ENCODE assay signal across 9 mouse cellular contexts in the genomic region with DNA sequence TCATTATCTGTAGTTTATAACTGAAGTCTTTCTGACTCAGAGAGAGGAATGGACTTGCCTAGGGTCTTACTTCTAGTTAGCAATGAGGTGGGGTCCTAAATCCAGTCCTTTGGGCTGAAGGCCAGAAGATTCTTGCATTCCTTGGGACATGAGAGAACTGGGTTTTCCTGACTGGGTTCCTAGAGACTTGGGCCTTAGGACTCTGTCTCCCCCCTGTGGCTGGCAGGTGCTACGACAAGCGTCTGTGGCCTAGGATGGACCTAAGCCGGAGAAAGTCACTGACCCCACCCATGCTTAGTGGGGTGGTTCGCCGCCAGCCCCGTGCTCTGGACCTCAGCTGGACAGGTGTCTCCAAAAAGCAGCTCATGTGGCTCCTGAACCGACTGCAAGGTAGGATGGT. TPM values are rescaled to one million over a fixed set of nuclear protein-coding genes. Genes with fewer than 3 reads are reported as not detected.
DNase-seq lines count a peak whose midpoint lies in the region; ATAC-seq and TF ChIP-seq lines count a peak whose summit lies in the region.
"Had no signal": no experiment of that assay in that cellular context is flagged by ENCODE, and none has a peak within 500 bp of the region (broad histone marks: within the 10 kb centered on the region; RNA-seq: fewer than 3 reads in every experiment).

No protein-coding gene starts in this region.

- peak; percentile 78 to 85 for DNase-seq in heart, adult 18-20 months
- no peak for DNase-seq in heart, postnatal 25 days (ENCODE audit: low spot score)
- DNase-seq in kidney, adult 18-20 months: peak; percentile 74
- peak; percentile 53 to 61 for DNase-seq in spleen, postnatal 36 days (ENCODE audit: low spot score in 2 of 2)

- H3K4me2 ChIP-seq in lung, embryonic 15.5 days: no peak overlapping the region
- H3K4me2 ChIP-seq: midbrain, embryonic 12.5 days had no signal

- H3K79me3 ChIP-seq in C2C12 (ENCODE audit: low read depth): no peaks in the 10 kb centered on the region

- no peak overlapping the region for H3K4me3 ChIP-seq in C2C12 (ENCODE audit: insufficient read depth, poor library complexity, severe bottlenecking)
- H3K4me3 ChIP-seq in bone marrow, adult 2 months (replicated peaks; ENCODE audit: control insufficient read depth, low read depth, low read length): no peak overlapping the region
- H3K4me3 ChIP-seq in lung, embryonic 15.5 days: no peak overlapping the region
- H3K4me3 ChIP-seq: midbrain, embryonic 12.5 days had no signal

- H3K27me3 ChIP-seq in C2C12 (ENCODE audit: control insufficient read depth, insufficient read depth, insufficient read length): no peaks in the 10 kb centered on the region
- H3K27me3 ChIP-seq in lung, embryonic 15.5 days: no peaks in the 10 kb centered on the region
- H3K27me3 ChIP-seq: midbrain, embryonic 12.5 days had no signal

- H3ac ChIP-seq in C2C12 (ENCODE audit: control insufficient read depth, insufficient read length, low read depth): no peak overlapping the region

- peaks cover 1% of the 10 kb centered on the region; the same call in 1 of the 2 replicates for H3K4me1 ChIP-seq in bone marrow, adult 2 months (ENCODE audit: control insufficient read depth, insufficient read depth, low read length)
- H3K4me1 ChIP-seq in lung, embryonic 15.5 days: 0 out of 2 replicates have a peak, but pooled peaks cover 3% of the 10 kb centered on the region

- H3K9me3 ChIP-seq in lung, embryonic 15.5 days: no peaks in the 10 kb centered on the region
- H3K9me3 ChIP-seq: midbrain, embryonic 12.5 days had no signal

- no peak overlapping the region for H3K27ac ChIP-seq in bone marrow, adult 2 months (ENCODE audit: control insufficient read depth, insufficient read depth, low read depth, low read length, poor library complexity)
- no peak overlapping the region for H3K27ac ChIP-seq in lung, embryonic 15.5 days
- H3K27ac ChIP-seq: midbrain, embryonic 12.5 days had no signal

- peak; percentile 94 for ATAC-seq in erythroblast, adult 5-6 weeks (replicated peaks; ENCODE audit: low FRiP score, poor library complexity, severe bottlenecking)
- 0 out of 2 replicates have a peak, but pooled peaks have one; percentile 53 for ATAC-seq in lung, embryonic 15.5 days (ENCODE audit: borderline replicate concordance, extremely low read depth, low FRiP score, low TSS enrichment)

- no peak overlapping the region for H3K9ac ChIP-seq in lung, embryonic 15.5 days
- H3K9ac ChIP-seq: midbrain, embryonic 12.5 days had no signal

- 14% methylated on average over 7 of the region's 7 CpGs for WGBS in bone marrow, adult 2 months
- 30% methylated on average over 7 of the region's 7 CpGs for WGBS in lung, embryonic 15.5 days

- TF ChIP-seq CTCF in C2C12 (IDR thresholded peaks at IDR 0.05; ENCODE audit: control insufficient read depth, insufficient read depth, insufficient read length): peak; percentile 74
- TF ChIP-seq CTCF in bone marrow, adult 2 months (IDR thresholded peaks at IDR 0.05; ENCODE audit: control insufficient read depth, insufficient read depth, low read length): peak; percentile 97

- H3K36me3 ChIP-seq in C2C12 (ENCODE audit: control insufficient read depth, insufficient read depth): peaks cover 42% of the 10 kb centered on the region
- peaks cover 57% of the 10 kb centered on the region for H3K36me3 ChIP-seq in lung, embryonic 15.5 days

- TF ChIP-seq POLR2A in bone marrow, adult 2 months (IDR thresholded peaks at IDR 0.05; ENCODE audit: borderline replicate concordance, control insufficient read depth, low read depth, low read length): no peak

- intact Hi-C loops in heart, postnatal 25 days (cut with DNase I): loop anchor here (2.0 kb wide), 1 partner anchor 86 kb away; no protein-coding TSS in a partner anchor

- H3K79me2 ChIP-seq in C2C12 (ENCODE audit: control insufficient read depth, insufficient read depth): no peaks in the 10 kb centered on the region

TF ChIP-seq in C2C12, 6 proteins besides CTCF, POLR2A, EP300 and RAD21:
- TF ChIP-seq USF1 (IDR thresholded peaks at IDR 0.05; ENCODE audit: low read depth) (no peak), MYOD1 (IDR thresholded peaks at IDR 0.05; ENCODE audit: control insufficient read depth, insufficient read length, low read depth) (no peak), MAX (IDR thresholded peaks at IDR 0.05) (no peak), FOSL1 (IDR thresholded peaks at IDR 0.05; ENCODE audit: insufficient read depth, low read length, poor library complexity, severe bottlenecking) (no peak), CEBPB (IDR thresholded peaks at IDR 0.05; ENCODE audit: low read depth) (no peak), MYOG (IDR thresholded peaks at IDR 0.05; ENCODE audit: control insufficient read depth, extremely low read depth, insufficient read length) (no peak)

RNA-seq across cellular contexts. Expression of a gene that starts 8.6 kb away (rescaled TPM):
- total RNA-seq in heart, adult 18-20 months (2021): 10 to 100 TPM; 20.5 to 26.4 TPM
- 10 to 100 TPM; 16.5 to 19.4 TPM for total RNA-seq in heart, postnatal 25 days (2021)
- polyA plus RNA-seq in C2C12 (2012; fragmentation: generic; extraction: Trizol): 15.0 TPM
- 7.6 and 14.6 TPM in 2 replicates for polyA plus RNA-seq in bone marrow, adult 2 months (2011; ENCODE audit: insufficient read depth, insufficient read length, low replicate concordance, missing spikeins)
- total RNA-seq in erythroblast, adult 5-6 weeks (2015; ENCODE audit: low replicate concordance): 2.9 and 9.0 TPM in 2 replicates
- 5.7 and 9.8 TPM in 2 replicates for total RNA-seq in erythroblast, adult 5-6 weeks (2017; ENCODE audit: low replicate concordance)
- 27.2 and 30.7 TPM in 2 replicates for polyA plus RNA-seq in lung, embryonic 15.5 days (2015; fragmentation: Nextera tagmentation; extraction: Ambion mirVana)

RNA-seq across cellular contexts. Expression of a gene that starts 15.4 kb away (rescaled TPM):
- total RNA-seq in heart, adult 18-20 months (2021): 10 to 100 TPM; 15.8 to 19.5 TPM
- 10 to 100 TPM; 18.8 to 21.1 TPM for total RNA-seq in heart, postnatal 25 days (2021)
- 20.9 TPM for polyA plus RNA-seq in C2C12 (2012; fragmentation: generic; extraction: Trizol)
- polyA plus RNA-seq in bone marrow, adult 2 months (2011; ENCODE audit: insufficient read depth, insufficient read length, low replicate concordance, missing spikeins): 24.2 and 36.3 TPM in 2 replicates
- total RNA-seq in erythroblast, adult 5-6 weeks (2015; ENCODE audit: low replicate concordance): 3.8 and 18.2 TPM in 2 replicates
- 8.9 and 11.3 TPM in 2 replicates for total RNA-seq in erythroblast, adult 5-6 weeks (2017; ENCODE audit: low replicate concordance)
- 23.3 and 24.7 TPM in 2 replicates for polyA plus RNA-seq in lung, embryonic 15.5 days (2015; fragmentation: Nextera tagmentation; extraction: Ambion mirVana)

RNA-seq across cellular contexts. Expression of a gene that starts 16.7 kb away (rescaled TPM):
- total RNA-seq in heart, adult 18-20 months (2021): 1 to 10 TPM; 3.3 to 4.0 TPM
- 1 to 10 TPM; 3.0 to 4.2 TPM for total RNA-seq in heart, postnatal 25 days (2021)
- 26.9 TPM for polyA plus RNA-seq in C2C12 (2012; fragmentation: generic; extraction: Trizol)
- 18.8 and 23.0 TPM in 2 replicates for polyA plus RNA-seq in bone marrow, adult 2 months (2011; ENCODE audit: insufficient read depth, insufficient read length, low replicate concordance, missing spikeins)
- total RNA-seq in erythroblast, adult 5-6 weeks (2015; ENCODE audit: low replicate concordance): 2.7 and 6.0 TPM in 2 replicates
- total RNA-seq in erythroblast, adult 5-6 weeks (2017; ENCODE audit: low replicate concordance): 3.1 and 6.2 TPM in 2 replicates
- 4.3 and 5.1 TPM in 2 replicates for polyA plus RNA-seq in lung, embryonic 15.5 days (2015; fragmentation: Nextera tagmentation; extraction: Ambion mirVana)

RNA-seq across cellular contexts. Expression of a gene that starts 24.4 kb away (rescaled TPM):
- 1 to 10 TPM; 2.5 to 2.6 TPM for total RNA-seq in heart, adult 18-20 months (2021)
- total RNA-seq in heart, postnatal 25 days (2021): 1 to 10 TPM; 2.0 to 3.6 TPM
- polyA plus RNA-seq in C2C12 (2012; fragmentation: generic; extraction: Trizol): 1.4 TPM
- 0.75 TPM in 1 of 2 replicates, not detected in the other for polyA plus RNA-seq in bone marrow, adult 2 months (2011; ENCODE audit: insufficient read depth, insufficient read length, low replicate concordance, missing spikeins)
- total RNA-seq in erythroblast, adult 5-6 weeks (2015; ENCODE audit: low replicate concordance): 7.5 TPM in 1 of 2 replicates, not detected in the other
- 2.0 and 5.3 TPM in 2 replicates for total RNA-seq in erythroblast, adult 5-6 weeks (2017; ENCODE audit: low replicate concordance)
- polyA plus RNA-seq in lung, embryonic 15.5 days (2015; fragmentation: Nextera tagmentation; extraction: Ambion mirVana): not detected in 2 replicates
- polyA plus RNA-seq: midbrain, embryonic 12.5 days had no signal

RNA-seq across cellular contexts. Expression of a gene that starts 29.1 kb away (rescaled TPM):
- total RNA-seq in heart, adult 18-20 months (2021): not detected
- not detected for total RNA-seq in heart, postnatal 25 days (2021)
- polyA plus RNA-seq in C2C12 (2012; fragmentation: generic; extraction: Trizol): 0.13 TPM
- not detected in 2 replicates for polyA plus RNA-seq in bone marrow, adult 2 months (2011; ENCODE audit: insufficient read depth, insufficient read length, low replicate concordance, missing spikeins)
- not detected in 2 replicates for total RNA-seq in erythroblast, adult 5-6 weeks (2015; ENCODE audit: low replicate concordance)
- total RNA-seq in erythroblast, adult 5-6 weeks (2017; ENCODE audit: low replicate concordance): not detected in 2 replicates
- polyA plus RNA-seq in lung, embryonic 15.5 days (2015; fragmentation: Nextera tagmentation; extraction: Ambion mirVana): 0.16 and 0.29 TPM in 2 replicates
